Mouse (Mus musculus) limb, embryonic 12.5 days (tissue): ENCODE measurements around the gene Ociad2. TPM values are rescaled to one million over a fixed set of nuclear protein-coding genes. Genes with fewer than 3 reads are reported as not detected.
A peak's percentile ranks its signal among the peaks of the same experiment; 100 is the strongest.

ENCODE experiments used
- ATAC-seq: fragments of 200-750 bp; cut with Nextera tagmentation; 2 replicates; pipeline ENCODE4 v1.8.0; 2017; ENCODE audit warnings: low read depth, moderate TSS enrichment; ENCODE audit not compliant: insufficient number of reproducible peaks, insufficient read depth, low FRiP score, low TSS enrichment
- H3K27ac ChIP-seq: fragments of 300-500 bp; sonication (generic); 2 replicates; pipeline ENCODE4 v1.5.1; 2016; ENCODE audit warnings: mild to moderate bottlenecking, moderate library complexity
- H3K27me3 ChIP-seq: fragments of 300-500 bp; sonication (generic); 2 replicates; pipeline ENCODE4 v1.6.1; 2016; ENCODE audit warnings: mild to moderate bottlenecking, moderate library complexity
- H3K36me3 ChIP-seq: fragments of 300-500 bp; sonication (generic); 2 replicates; pipeline ENCODE4 v1.6.1; 2016; ENCODE audit warnings: mild to moderate bottlenecking, moderate library complexity
- H3K4me1 ChIP-seq: fragments of 300-500 bp; sonication (generic); replicated peaks from 2 replicates; pipeline ENCODE4 v1.6.1; 2016
- H3K4me2 ChIP-seq: fragments of 300-500 bp; sonication (generic); 2 replicates; pipeline ENCODE4 v1.6.1; 2016; ENCODE audit warnings: mild to moderate bottlenecking, moderate library complexity
- H3K4me3 ChIP-seq: fragments of 300-500 bp; sonication (generic); replicated peaks from 2 replicates; pipeline ENCODE4 v1.5.1; 2016; ENCODE audit warnings: mild to moderate bottlenecking
- H3K9ac ChIP-seq: fragments of 300-500 bp; sonication (generic); replicated peaks from 2 replicates; pipeline ENCODE4 v1.6.1; 2016; ENCODE audit warnings: mild to moderate bottlenecking, moderate library complexity
- H3K9me3 ChIP-seq: fragments of 300-500 bp; sonication (generic); 2 replicates; pipeline ENCODE4 v1.6.1; 2016; ENCODE audit warnings: mild to moderate bottlenecking, moderate library complexity
- WGBS: fragments of 180-500 bp; shearing (Covaris S2); methylation state at CpG from one replicate; pipeline ENCODE4 v1.1.7; 2016; 5-methylcytosine and 5-hydroxymethylcytosine counted together
- polyA plus RNA-seq: library from polyadenylated mRNA; unstranded; fragments of >200 nt; fragmentation: Nextera tagmentation; extraction: Ambion mirVana; gene quantifications from 2 replicates; pipeline ENCODE4 v1.2.1, GENCODE M21; 2016

The Ociad2 gene
- polyA plus RNA-seq, 1 experiment from 2014 or later, result 9.4 TPM

DNA sequence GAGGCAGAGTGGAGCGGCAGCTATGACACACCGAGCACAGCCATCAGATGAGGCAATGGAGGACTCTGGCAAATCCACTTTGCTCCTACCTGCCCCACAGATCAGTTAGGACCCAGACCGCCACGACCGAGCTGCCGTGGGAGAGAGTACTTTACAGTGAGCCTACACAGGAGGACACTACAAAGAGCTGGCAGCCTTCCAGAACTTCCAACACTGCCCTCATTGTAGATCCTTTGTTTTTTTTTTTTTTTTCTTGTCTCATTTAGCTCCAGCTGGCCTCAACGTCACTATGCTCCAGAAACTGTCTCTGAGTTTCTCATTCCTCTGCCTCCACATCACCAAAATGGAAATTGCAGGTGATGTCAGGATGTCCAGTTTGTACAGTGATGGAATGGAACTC, 12.7 kb upstream of the Ociad2 start:
- no peak overlapping the region for H3K4me3 ChIP-seq
- no peaks in the 10 kb centered on the region for H3K36me3 ChIP-seq
- no peaks in the 10 kb centered on the region for H3K9me3 ChIP-seq
- no peak overlapping the region for H3K27ac ChIP-seq
- H3K4me1 ChIP-seq, result no peaks in the 10 kb centered on the region
- no peak for ATAC-seq
- WGBS, result 68% methylated on average over 7 of the region's 7 CpGs
- no peak overlapping the region for H3K9ac ChIP-seq
- H3K4me2 ChIP-seq, result no peak overlapping the region
- H3K27me3 ChIP-seq, result no peaks in the 10 kb centered on the region

DNA sequence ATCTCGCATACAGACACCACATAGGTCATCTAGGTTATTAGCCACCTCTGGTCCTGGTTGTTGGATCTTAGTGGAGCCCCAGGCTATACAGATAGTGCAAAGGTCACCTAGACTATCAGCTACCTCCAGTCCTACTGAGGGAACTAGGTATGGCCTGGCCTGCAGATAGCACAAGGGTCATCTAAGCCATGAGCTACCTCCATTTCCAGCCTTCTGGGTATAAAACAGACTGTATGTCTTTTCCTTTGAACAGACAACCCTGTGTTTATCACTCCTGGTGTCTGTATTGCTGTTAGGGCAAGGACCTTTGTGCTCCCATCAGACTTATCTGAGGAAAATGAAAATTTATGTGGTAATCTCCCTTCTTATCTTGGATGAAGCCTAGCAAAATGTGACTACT, 11.0 kb upstream of the Ociad2 start:
- no peak overlapping the region for H3K4me3 ChIP-seq
- H3K9ac ChIP-seq, result no peak overlapping the region
- no peaks in the 10 kb centered on the region for H3K36me3 ChIP-seq
- no peak for ATAC-seq
- no peak overlapping the region for H3K27ac ChIP-seq
- no peaks in the 10 kb centered on the region for H3K27me3 ChIP-seq
- WGBS, result 86% methylated on average over 1 of the region's 1 CpGs
- H3K4me2 ChIP-seq, result no peak overlapping the region
- no peaks in the 10 kb centered on the region for H3K4me1 ChIP-seq
- no peaks in the 10 kb centered on the region for H3K9me3 ChIP-seq

DNA sequence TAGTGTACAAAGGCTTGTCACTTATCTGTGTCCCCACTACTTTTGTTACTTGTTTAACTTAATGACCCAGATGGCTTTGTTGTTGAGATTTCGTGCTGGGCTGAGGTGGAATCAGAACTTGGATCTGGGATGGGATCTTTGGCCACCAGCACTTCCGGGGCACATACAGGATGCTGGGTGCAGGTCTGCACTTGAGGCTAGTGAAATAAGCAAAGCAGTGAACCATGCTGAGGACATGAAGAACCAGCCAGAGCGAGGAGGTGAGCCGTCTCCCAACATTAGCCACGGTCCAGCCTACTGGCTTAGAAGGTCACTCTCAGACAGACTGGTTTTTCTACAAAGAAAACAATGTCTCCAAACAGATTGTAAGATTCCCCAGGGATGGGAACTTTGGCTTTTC, 8.7 kb upstream of the Ociad2 start:
- no peaks in the 10 kb centered on the region for H3K4me1 ChIP-seq
- no peaks in the 10 kb centered on the region for H3K9me3 ChIP-seq
- no peak overlapping the region for H3K4me3 ChIP-seq
- WGBS, result 65% methylated on average over 5 of the region's 5 CpGs
- no peak for ATAC-seq
- H3K27ac ChIP-seq, result no peak overlapping the region
- no peak overlapping the region for H3K9ac ChIP-seq
- H3K27me3 ChIP-seq, result no peaks in the 10 kb centered on the region
- H3K36me3 ChIP-seq, result no peaks in the 10 kb centered on the region
- H3K4me2 ChIP-seq, result no peak overlapping the region

DNA sequence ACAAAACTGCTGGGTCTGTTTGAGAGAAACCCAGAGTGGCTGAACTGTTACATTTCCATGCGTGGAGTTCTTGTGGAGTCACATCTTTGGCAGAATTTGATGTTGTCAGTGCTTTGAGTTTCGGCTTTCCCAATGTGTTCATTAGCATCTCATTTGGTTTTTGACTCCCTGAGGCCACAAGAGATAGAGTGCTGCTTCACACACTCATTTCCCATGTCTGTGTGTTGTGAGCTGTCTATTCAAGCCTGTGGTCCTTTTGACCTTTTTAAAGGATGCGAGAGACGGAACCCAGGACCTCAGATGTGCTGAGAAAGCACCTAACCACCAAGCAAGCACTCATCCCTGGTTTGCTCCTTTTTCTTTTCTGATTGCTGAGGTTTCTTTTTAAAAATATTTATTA, 4.4 kb upstream of the Ociad2 start:
- no peak overlapping the region for H3K27ac ChIP-seq
- H3K4me3 ChIP-seq, result no peak overlapping the region
- no peaks in the 10 kb centered on the region for H3K36me3 ChIP-seq
- no peak overlapping the region for H3K9ac ChIP-seq
- ATAC-seq, result no peak
- H3K4me1 ChIP-seq, result no peaks in the 10 kb centered on the region
- no peak overlapping the region for H3K4me2 ChIP-seq
- H3K27me3 ChIP-seq, result no peaks in the 10 kb centered on the region; the same call in 1 of the 2 replicates
- 89% methylated on average over 4 of the region's 4 CpGs for WGBS
- H3K9me3 ChIP-seq, result no peaks in the 10 kb centered on the region

DNA sequence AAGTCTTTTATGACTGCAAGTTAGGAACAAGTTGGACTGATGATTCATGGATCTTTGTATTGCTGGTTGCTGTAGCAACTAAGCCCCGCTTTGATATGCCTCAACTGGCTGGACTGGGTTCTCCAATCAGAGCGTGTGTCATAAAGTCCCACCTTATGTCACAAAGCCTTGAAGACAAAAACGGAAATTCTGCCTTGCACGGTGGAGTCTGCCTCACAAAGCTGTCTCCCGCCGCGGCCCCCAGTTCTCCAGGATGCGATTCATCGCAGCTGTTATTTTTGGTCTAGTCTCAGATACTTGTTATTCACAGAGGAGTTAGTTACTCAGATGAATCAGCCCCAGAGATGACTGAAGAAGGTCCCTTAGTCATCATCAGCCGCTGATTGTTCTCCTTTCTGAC, 3.5 kb upstream of the Ociad2 start:
- no peak overlapping the region for H3K4me2 ChIP-seq
- no peaks in the 10 kb centered on the region for H3K36me3 ChIP-seq
- WGBS, result 84% methylated on average over 10 of the region's 10 CpGs
- no peak for ATAC-seq
- H3K4me3 ChIP-seq, result no peak overlapping the region
- H3K27me3 ChIP-seq, result peaks cover 3% of the 10 kb centered on the region; the same call in 1 of the 2 replicates
- no peaks in the 10 kb centered on the region for H3K9me3 ChIP-seq
- no peaks in the 10 kb centered on the region for H3K4me1 ChIP-seq
- no peak overlapping the region for H3K9ac ChIP-seq
- no peak overlapping the region for H3K27ac ChIP-seq

DNA sequence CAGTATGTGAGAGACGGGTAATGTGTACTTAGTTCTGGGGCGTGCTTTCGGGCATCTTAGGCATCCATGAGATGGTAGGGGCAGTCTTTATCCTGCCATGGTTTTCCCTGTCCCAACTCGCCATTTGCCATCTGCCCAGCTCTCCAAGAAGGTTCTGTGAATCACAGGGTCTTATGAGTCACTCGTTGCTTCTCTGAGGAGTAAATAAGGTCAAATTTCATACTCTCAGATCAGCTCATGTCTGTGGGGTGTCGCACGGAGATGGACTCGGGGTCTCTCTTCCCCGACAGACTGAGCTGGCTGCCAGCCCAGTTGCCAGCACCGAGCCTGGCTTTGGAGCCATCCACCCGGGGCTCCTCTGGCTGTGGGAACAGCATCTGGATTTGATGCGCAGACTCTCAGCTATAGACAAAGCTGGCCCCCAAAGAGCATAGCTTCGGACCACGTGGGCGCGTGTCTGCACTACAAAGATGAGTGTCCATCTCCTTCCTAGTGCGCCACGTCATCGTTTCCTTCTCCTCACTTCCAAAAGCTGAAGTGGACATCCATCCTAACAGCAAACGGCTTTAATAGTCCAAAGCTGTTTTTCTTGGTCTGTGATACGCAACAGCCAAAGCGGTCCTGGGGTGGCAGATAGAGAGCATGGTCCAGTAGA, 2.0 kb upstream of the Ociad2 start:
- H3K27ac ChIP-seq, result no peak overlapping the region
- H3K27me3 ChIP-seq, result peaks cover 6% of the 10 kb centered on the region; the same call in 1 of the 2 replicates
- H3K9me3 ChIP-seq, result no peaks in the 10 kb centered on the region
- 86% methylated on average over 22 of the region's 22 CpGs for WGBS
- H3K36me3 ChIP-seq, result no peaks in the 10 kb centered on the region
- no peak overlapping the region for H3K9ac ChIP-seq
- H3K4me3 ChIP-seq, result no peak overlapping the region
- no peak for ATAC-seq
- H3K4me2 ChIP-seq, result no peak overlapping the region
- H3K4me1 ChIP-seq, result peaks cover 3% of the 10 kb centered on the region; the same call in 1 of the 2 replicates

DNA sequence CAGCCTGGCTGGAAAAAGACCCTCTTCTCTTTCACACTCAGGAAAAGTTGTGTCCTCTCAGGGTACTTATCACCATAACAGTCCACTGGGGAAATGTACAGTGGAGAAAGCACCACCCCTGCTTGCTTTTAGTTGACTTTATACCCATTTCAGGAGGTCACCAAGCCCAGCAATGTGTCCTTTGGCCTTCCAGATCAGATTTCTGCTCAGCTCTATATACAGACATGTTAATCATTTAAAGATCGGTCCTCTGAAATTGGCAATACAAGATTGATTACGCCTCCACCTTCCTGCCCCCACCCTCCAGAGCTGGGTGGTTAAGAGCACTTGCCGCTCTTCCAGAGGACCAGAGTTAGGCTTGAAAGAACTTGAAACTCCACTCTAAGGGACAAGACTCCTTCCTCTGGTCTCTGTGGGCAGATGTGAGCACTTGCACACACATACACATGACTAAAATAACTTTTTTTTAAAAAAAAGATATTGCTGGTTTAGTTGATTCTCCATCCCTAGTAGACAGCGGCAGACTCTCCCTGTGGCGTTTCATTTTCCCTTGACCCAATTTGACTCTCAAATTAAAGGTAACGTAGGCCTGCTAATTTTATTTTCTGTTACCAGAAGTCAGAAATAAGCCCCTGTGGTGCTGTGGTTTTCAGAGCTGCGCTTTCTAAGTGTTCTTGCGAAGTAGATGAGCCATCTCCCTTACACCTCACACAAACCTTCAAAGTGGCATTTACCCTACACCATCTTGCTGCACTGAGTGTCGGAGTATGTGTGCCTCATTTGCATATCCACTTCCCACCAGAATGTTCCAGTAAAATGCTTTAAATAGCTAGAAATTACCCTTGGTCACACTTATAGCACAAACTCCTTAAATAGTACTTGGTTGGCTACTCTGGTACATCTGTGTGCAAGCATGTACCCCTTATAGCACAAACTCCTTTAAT, 777 bp downstream of the Ociad2 start:
- Histone ChIP-seq H3K4me2 (no peak overlapping the region), H3K4me1 (peaks cover 6% of the 10 kb centered on the region; the same call in 1 of the 2 replicates), H3K27me3 (peaks cover 14% of the 10 kb centered on the region; the same call in 1 of the 2 replicates), H3K27ac (no peak overlapping the region), H3K36me3 (no peaks in the 10 kb centered on the region), H3K9me3 (no peaks in the 10 kb centered on the region), H3K4me3 (no peak overlapping the region), H3K9ac (no peak overlapping the region)
- no peak for ATAC-seq
- WGBS, result 86% methylated on average over 9 of the region's 9 CpGs

DNA sequence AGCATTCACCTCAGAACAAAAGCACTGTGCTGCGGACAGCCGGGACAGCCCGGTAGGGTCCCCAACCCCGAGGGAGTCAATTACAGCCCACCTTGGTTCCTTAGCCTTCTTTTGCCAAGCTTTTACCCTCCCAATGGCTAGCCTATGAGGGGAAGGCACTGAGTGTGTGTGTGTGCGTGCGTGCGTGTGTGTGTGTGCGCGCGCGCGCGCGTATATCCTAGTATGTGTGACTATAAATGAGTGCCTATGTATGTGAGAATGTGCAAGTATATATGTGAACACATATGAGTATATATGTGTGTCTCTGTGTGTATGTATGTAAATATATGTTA, 2.0 kb downstream of the Ociad2 start:
- Histone ChIP-seq H3K9ac (peak overlapping the region; percentile 72), H3K27me3 (peaks cover 14% of the 10 kb centered on the region; the same call in 1 of the 2 replicates), H3K36me3 (no peaks in the 10 kb centered on the region), H3K4me2 (peak overlapping the region; percentile 89), H3K4me3 (peak overlapping the region; percentile 60), H3K9me3 (no peaks in the 10 kb centered on the region), H3K4me1 (peaks cover 6% of the 10 kb centered on the region; the same call in 1 of the 2 replicates), H3K27ac (no peak overlapping the region)
- ATAC-seq, result no peak; the same call in 1 of the 2 replicates
- WGBS, result 48% methylated on average over 14 of the region's 14 CpGs

DNA sequence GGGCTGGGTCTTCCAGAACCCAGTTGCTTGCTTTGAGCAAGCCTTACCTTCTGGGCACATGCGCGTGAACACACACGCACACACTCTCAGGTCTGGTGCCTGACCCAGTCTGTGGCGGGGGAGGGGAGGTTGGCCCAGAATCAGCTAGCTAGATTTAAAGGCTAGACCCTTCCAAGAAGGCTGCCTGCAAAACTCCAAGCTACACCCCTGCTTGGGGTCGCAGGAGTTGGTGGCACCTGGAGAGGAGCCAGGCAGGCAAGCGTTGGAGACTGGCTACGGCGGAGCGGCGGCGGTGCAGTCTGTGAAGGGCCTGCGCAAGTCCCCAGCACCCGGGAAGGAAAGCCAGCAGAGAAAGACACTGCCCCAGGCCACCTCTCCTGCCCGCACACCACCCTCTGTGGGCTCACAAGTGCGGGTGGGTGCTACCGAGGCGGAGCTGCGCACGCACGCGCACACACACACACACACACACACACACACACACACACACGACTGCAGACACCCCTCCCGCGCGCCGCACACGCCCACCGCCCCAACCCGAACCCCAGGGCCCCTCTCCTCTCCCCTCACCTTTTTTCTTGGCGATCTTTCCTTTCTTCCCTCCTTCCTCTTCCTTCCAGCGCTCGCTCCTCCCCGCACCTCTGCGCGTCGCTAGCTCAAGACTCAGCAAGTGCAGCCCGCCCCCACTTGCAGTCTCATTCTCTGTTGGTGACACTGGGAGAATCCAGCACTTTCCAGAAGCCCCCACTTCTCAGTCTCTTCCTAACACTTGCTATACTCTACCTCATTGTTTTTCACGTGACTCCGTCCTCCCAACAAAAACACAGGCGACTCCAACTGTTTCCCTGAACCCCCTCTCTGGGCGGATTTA, 2.6 kb downstream of the Ociad2 start:
- Histone ChIP-seq H3K9me3 (no peaks in the 10 kb centered on the region), H3K4me1 (peaks cover 6% of the 10 kb centered on the region; the same call in 1 of the 2 replicates), H3K36me3 (no peaks in the 10 kb centered on the region), H3K4me2 (peak overlapping the region; percentile 89), H3K9ac (peak overlapping the region; percentile 72), H3K27me3 (peaks cover 14% of the 10 kb centered on the region; the same call in 1 of the 2 replicates), H3K4me3 (peak overlapping the region; percentile 60), H3K27ac (0 out of 2 replicates have a peak overlapping the region, but pooled peaks have one; percentile 23)
- 3% methylated on average over 37 of the region's 41 CpGs for WGBS
- peak; percentile 40; the same call in 1 of the 2 replicates for ATAC-seq

DNA sequence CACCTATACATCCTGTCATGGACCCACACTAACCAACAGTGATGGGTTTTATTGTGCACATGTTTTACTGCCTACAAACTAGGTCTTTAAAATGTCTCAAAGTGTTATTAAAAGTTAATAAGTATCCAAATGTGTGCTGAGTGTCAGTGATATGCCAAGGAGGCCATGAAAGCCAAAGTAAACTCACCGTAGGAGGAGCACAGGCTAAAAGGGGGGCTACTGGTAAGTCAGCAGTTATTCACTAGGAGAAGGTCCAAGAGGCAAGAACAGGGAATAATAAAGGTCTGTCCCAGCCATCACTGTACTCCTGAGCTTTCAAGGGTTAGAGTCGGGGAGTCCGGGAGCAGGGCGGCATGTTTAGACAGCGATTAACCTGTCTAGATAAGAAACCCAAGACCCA, 4.4 kb downstream of the Ociad2 start:
- H3K4me2 ChIP-seq, result no peak overlapping the region
- no peak for ATAC-seq
- no peaks in the 10 kb centered on the region for H3K9me3 ChIP-seq
- H3K27me3 ChIP-seq, result peaks cover 14% of the 10 kb centered on the region; the same call in 1 of the 2 replicates
- H3K4me3 ChIP-seq, result no peak overlapping the region
- no peaks in the 10 kb centered on the region for H3K36me3 ChIP-seq
- H3K4me1 ChIP-seq, result peaks cover 6% of the 10 kb centered on the region; the same call in 1 of the 2 replicates
- no peak overlapping the region for H3K27ac ChIP-seq
- WGBS, result 51% methylated on average over 5 of the region's 5 CpGs
- H3K9ac ChIP-seq, result no peak overlapping the region
